Comparison of ENCODE assay signal across 33 mouse cellular contexts in the genomic region with DNA sequence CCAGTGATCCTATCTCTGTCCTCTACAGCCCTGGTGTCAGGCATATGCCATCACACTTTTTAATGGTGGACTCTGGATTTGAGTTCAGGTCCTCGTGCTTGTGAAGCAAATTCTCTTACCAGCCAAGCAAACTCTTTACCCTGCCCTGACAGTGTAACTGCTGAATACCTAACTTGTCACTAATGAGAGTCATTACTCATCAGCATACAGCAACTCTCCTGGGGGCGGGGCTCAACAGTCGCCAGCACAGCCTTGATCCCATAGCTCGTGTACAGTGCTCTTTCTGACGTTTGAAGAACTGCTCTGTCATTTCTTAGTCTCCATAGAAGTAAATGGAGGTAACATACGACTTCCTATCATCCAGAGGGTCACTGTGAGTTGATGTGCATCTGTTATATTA. TPM values are rescaled to one million over a fixed set of nuclear protein-coding genes. Genes with fewer than 3 reads are reported as not detected.
DNase-seq lines count a peak whose midpoint lies in the region; ATAC-seq and TF ChIP-seq lines count a peak whose summit lies in the region.
"Had no signal": no experiment of that assay in that cellular context is flagged by ENCODE, and none has a peak within 500 bp of the region (broad histone marks: within the 10 kb centered on the region; RNA-seq: fewer than 3 reads in every experiment).

No protein-coding gene starts in this region.

- H3K27ac ChIP-seq in liver, embryonic 12.5 days, result no peak overlapping the region
- no peak overlapping the region for H3K27ac ChIP-seq in liver, embryonic 11.5 days (ENCODE audit: low read depth, low read length)
- no peak overlapping the region for H3K27ac ChIP-seq in intestine, embryonic 16.5 days (ENCODE audit: low read length)
- no peak overlapping the region for H3K27ac ChIP-seq in stomach, postnatal 0 days (replicated peaks)
- H3K27ac ChIP-seq: embryonic facial prominence, embryonic 12.5 days; embryonic facial prominence, embryonic 15.5 days; forebrain, embryonic 12.5 days; forebrain, embryonic 15.5 days; hindbrain, embryonic 14.5 days had no signal

- intact Hi-C loops in gastrocnemius, postnatal 36 days (cut with DNase I), result no loop called here

- peak; percentile 22 for DNase-seq in adrenal gland, adult 2 months
- DNase-seq in adrenal gland, postnatal 14 days, result no peak
- no peak for DNase-seq in liver, embryonic 11.5 days (ENCODE audit: low spot score)
- no peak for DNase-seq in stomach, postnatal 0 days (ENCODE audit: low spot score)
- DNase-seq in cerebellum, adult 18-20 months, result no peak
- no peak for DNase-seq in gastrocnemius, postnatal 36 days
- DNase-seq: adrenal gland, postnatal 10 days; B cell, adult 2 months; cerebellum, adult 2 months; cerebellum, adult 9-11 months; cerebellum, postnatal 25 days; gastrocnemius, postnatal 10 days; heart, adult 11 months; kidney, adult 2 months had no signal

- ATAC-seq in liver, embryonic 12.5 days, result 0 out of 2 replicates have a peak, but pooled peaks have one; percentile 27
- no peak for ATAC-seq in liver, embryonic 11.5 days (replicated peaks; ENCODE audit: low FRiP score)
- ATAC-seq in intestine, embryonic 16.5 days, result peak; percentile 34; the same call in 1 of the 2 replicates
- peak; percentile 49; the same call in 1 of the 2 replicates for ATAC-seq in stomach, postnatal 0 days (ENCODE audit: low FRiP score, low TSS enrichment)
- ATAC-seq: activated CD4-positive, CD25-positive, alpha-beta regulatory T cell, adult 4 months; forebrain, embryonic 15.5 days had no signal

- no peak overlapping the region for H3K4me2 ChIP-seq in liver, embryonic 12.5 days
- no peak overlapping the region for H3K4me2 ChIP-seq in liver, embryonic 11.5 days
- no peak overlapping the region for H3K4me2 ChIP-seq in intestine, embryonic 16.5 days (ENCODE audit: low read depth, low read length)
- no peak overlapping the region for H3K4me2 ChIP-seq in stomach, postnatal 0 days (replicated peaks; ENCODE audit: low read depth)
- H3K4me2 ChIP-seq: embryonic facial prominence, embryonic 12.5 days; embryonic facial prominence, embryonic 15.5 days; forebrain, embryonic 12.5 days; forebrain, embryonic 15.5 days; heart, embryonic 11.5 days; hindbrain, embryonic 14.5 days had no signal

- no peak overlapping the region for H3K9ac ChIP-seq in liver, embryonic 12.5 days
- H3K9ac ChIP-seq in liver, embryonic 11.5 days (ENCODE audit: low read depth, low read length), result no peak overlapping the region
- no peak overlapping the region for H3K9ac ChIP-seq in intestine, embryonic 16.5 days (ENCODE audit: low read depth, low read length)
- no peak overlapping the region for H3K9ac ChIP-seq in stomach, postnatal 0 days (ENCODE audit: low read length)
- H3K9ac ChIP-seq: embryonic facial prominence, embryonic 12.5 days; embryonic facial prominence, embryonic 15.5 days; forebrain, embryonic 12.5 days; forebrain, embryonic 15.5 days; hindbrain, embryonic 14.5 days had no signal

- no peaks in the 10 kb centered on the region for H3K36me3 ChIP-seq in liver, embryonic 12.5 days
- H3K36me3 ChIP-seq in liver, embryonic 11.5 days (ENCODE audit: control insufficient read depth, insufficient read depth, low read length), result no peaks in the 10 kb centered on the region
- H3K36me3 ChIP-seq in intestine, embryonic 16.5 days (ENCODE audit: control insufficient read depth, insufficient read depth, low read length), result no peaks in the 10 kb centered on the region
- H3K36me3 ChIP-seq in stomach, postnatal 0 days (ENCODE audit: control insufficient read depth, insufficient read depth, low read length), result no peaks in the 10 kb centered on the region
- H3K36me3 ChIP-seq: embryonic facial prominence, embryonic 12.5 days; embryonic facial prominence, embryonic 15.5 days; forebrain, embryonic 12.5 days; forebrain, embryonic 15.5 days had no signal

- WGBS in liver, embryonic 12.5 days (ENCODE audit: insufficient replicate concordance), result 45% methylated on average over 6 of the region's 6 CpGs
- 51% methylated on average over 6 of the region's 6 CpGs for WGBS in liver, embryonic 11.5 days
- 56% methylated on average over 6 of the region's 6 CpGs for WGBS in intestine, embryonic 16.5 days
- 53% methylated on average over 6 of the region's 6 CpGs for WGBS in stomach, postnatal 0 days

- no peaks in the 10 kb centered on the region for H3K4me1 ChIP-seq in liver, embryonic 12.5 days
- no peaks in the 10 kb centered on the region for H3K4me1 ChIP-seq in liver, embryonic 11.5 days (replicated peaks; ENCODE audit: control insufficient read depth, insufficient read depth, low read length)
- H3K4me1 ChIP-seq in intestine, embryonic 16.5 days (ENCODE audit: control insufficient read depth, insufficient read depth, low read length), result no peaks in the 10 kb centered on the region
- H3K4me1 ChIP-seq in stomach, postnatal 0 days (replicated peaks; ENCODE audit: control insufficient read depth, insufficient read depth), result no peaks in the 10 kb centered on the region
- H3K4me1 ChIP-seq: embryonic facial prominence, embryonic 12.5 days; embryonic facial prominence, embryonic 15.5 days; forebrain, embryonic 12.5 days; forebrain, embryonic 15.5 days had no signal

- H3K4me3 ChIP-seq in liver, embryonic 12.5 days, result no peak overlapping the region
- no peak overlapping the region for H3K4me3 ChIP-seq in liver, embryonic 11.5 days (ENCODE audit: low read depth, low read length)
- no peak overlapping the region for H3K4me3 ChIP-seq in intestine, embryonic 16.5 days (ENCODE audit: low read length)
- H3K4me3 ChIP-seq in stomach, postnatal 0 days (ENCODE audit: low read depth, low read length), result no peak overlapping the region
- H3K4me3 ChIP-seq: embryonic facial prominence, embryonic 12.5 days; embryonic facial prominence, embryonic 15.5 days; forebrain, embryonic 12.5 days; forebrain, embryonic 15.5 days had no signal

- TF ChIP-seq CTCF in stomach, postnatal 0 days (IDR thresholded peaks at IDR 0.05; ENCODE audit: low read depth), result no peak

- no peaks in the 10 kb centered on the region for H3K9me3 ChIP-seq in liver, embryonic 12.5 days (replicated peaks)
- H3K9me3 ChIP-seq in liver, embryonic 11.5 days (ENCODE audit: control insufficient read depth, low read length), result no peaks in the 10 kb centered on the region
- H3K9me3 ChIP-seq in intestine, embryonic 16.5 days (ENCODE audit: control insufficient read depth, low read length), result no peaks in the 10 kb centered on the region
- H3K9me3 ChIP-seq in stomach, postnatal 0 days (ENCODE audit: control insufficient read depth, low read length), result no peaks in the 10 kb centered on the region
- H3K9me3 ChIP-seq: embryonic facial prominence, embryonic 12.5 days; embryonic facial prominence, embryonic 15.5 days; forebrain, embryonic 12.5 days; forebrain, embryonic 15.5 days had no signal

- no peak for TF ChIP-seq EP300 in stomach, postnatal 0 days (optimal IDR thresholded peaks at IDR 0.05)

- no peaks in the 10 kb centered on the region for H3K27me3 ChIP-seq in liver, embryonic 12.5 days (replicated peaks)
- no peaks in the 10 kb centered on the region for H3K27me3 ChIP-seq in liver, embryonic 11.5 days (replicated peaks; ENCODE audit: control insufficient read depth, insufficient read depth, low read length)
- no peaks in the 10 kb centered on the region for H3K27me3 ChIP-seq in intestine, embryonic 16.5 days (replicated peaks; ENCODE audit: control insufficient read depth, insufficient read depth, low read length)
- H3K27me3 ChIP-seq in stomach, postnatal 0 days (ENCODE audit: control insufficient read depth, insufficient read depth, low read length), result no peaks in the 10 kb centered on the region
- H3K27me3 ChIP-seq: embryonic facial prominence, embryonic 12.5 days; embryonic facial prominence, embryonic 15.5 days; forebrain, embryonic 12.5 days; forebrain, embryonic 15.5 days had no signal

RNA-seq across cellular contexts. Expression of a gene that starts 3.4 kb away (rescaled TPM):
- not detected for total RNA-seq in adrenal gland, adult 2 months (2021)
- polyA plus RNA-seq in adrenal gland, adult 2 months (2012; rRNA removed), result not detected in 2 replicates
- 0.68 and 7.3 TPM in 2 replicates for total RNA-seq in adrenal gland, postnatal 14 days (2021)
- 5.9 and 6.2 TPM in 2 replicates for polyA plus RNA-seq in liver, embryonic 12.5 days (2016; fragmentation: Nextera tagmentation; extraction: Ambion mirVana)
- 4.3 and 5.4 TPM in 2 replicates for polyA plus RNA-seq in liver, embryonic 11.5 days (2014; fragmentation: Nextera tagmentation; extraction: Ambion mirVana)
- 1,335 and 2,162 TPM in 2 replicates for polyA plus RNA-seq in intestine, embryonic 16.5 days (2015; fragmentation: Nextera tagmentation; extraction: Ambion mirVana)
- 18.2 and 21.5 TPM in 2 replicates for polyA plus RNA-seq in stomach, postnatal 0 days (2015; fragmentation: Nextera tagmentation; extraction: Ambion mirVana)
- not detected for total RNA-seq in gastrocnemius, postnatal 36 days (2021)
- total RNA-seq: common myeloid progenitor, adult 5-6 weeks; gastrocnemius, adult 18-20 months; gastrocnemius, postnatal 10 days; gastrocnemius, postnatal 4 days; heart, adult 8-10 months; heart, postnatal 25 days; hematopoietic stem cell, adult 5-6 weeks; MEL had no signal
- polyA plus RNA-seq: activated CD4-positive, CD25-positive, alpha-beta regulatory T cell, adult 4 months; cerebellum, adult 2 months; embryonic facial prominence, embryonic 12.5 days; forebrain, embryonic 12.5 days; forebrain, embryonic 15.5 days; heart, embryonic 14.5 days; heart, postnatal 0 days; hindbrain, embryonic 14.5 days; kidney, adult 2 months had no signal

RNA-seq across cellular contexts. Expression of a gene that starts 20.9 kb away (rescaled TPM):
- not detected for total RNA-seq in adrenal gland, adult 2 months (2021)
- polyA plus RNA-seq in adrenal gland, adult 2 months (2012; rRNA removed), result not detected in 2 replicates
- not detected in 2 replicates for total RNA-seq in adrenal gland, postnatal 14 days (2021)
- polyA plus RNA-seq in liver, embryonic 12.5 days (2016; fragmentation: Nextera tagmentation; extraction: Ambion mirVana), result not detected in 2 replicates
- polyA plus RNA-seq in liver, embryonic 11.5 days (2014; fragmentation: Nextera tagmentation; extraction: Ambion mirVana), result not detected in 2 replicates
- not detected in 2 replicates for polyA plus RNA-seq in intestine, embryonic 16.5 days (2015; fragmentation: Nextera tagmentation; extraction: Ambion mirVana)
- polyA plus RNA-seq in stomach, postnatal 0 days (2015; fragmentation: Nextera tagmentation; extraction: Ambion mirVana), result not detected in 2 replicates
- not detected for total RNA-seq in gastrocnemius, postnatal 36 days (2021)
- total RNA-seq: adrenal gland, postnatal 10 days; common myeloid progenitor, adult 5-6 weeks; gastrocnemius, adult 18-20 months; gastrocnemius, postnatal 10 days; gastrocnemius, postnatal 4 days; heart, adult 8-10 months; heart, postnatal 25 days; hematopoietic stem cell, adult 5-6 weeks; MEL had no signal
- polyA plus RNA-seq: activated CD4-positive, CD25-positive, alpha-beta regulatory T cell, adult 4 months; cerebellum, adult 2 months; embryonic facial prominence, embryonic 12.5 days; embryonic facial prominence, embryonic 15.5 days; forebrain, embryonic 12.5 days; forebrain, embryonic 15.5 days; heart, embryonic 11.5 days; heart, embryonic 14.5 days; heart, postnatal 0 days; hindbrain, embryonic 14.5 days; intestine, embryonic 14.5 days; kidney, adult 2 months had no signal

RNA-seq across cellular contexts. Expression of a gene that starts 25.7 kb away (rescaled TPM):
- 10 to 100 TPM; 46.0 to 59.0 TPM for total RNA-seq in adrenal gland, adult 2 months (2021)
- 17.1 and 18.3 TPM in 2 replicates for polyA plus RNA-seq in adrenal gland, adult 2 months (2012; rRNA removed)
- total RNA-seq in adrenal gland, postnatal 14 days (2021), result 52.0 and 54.5 TPM in 2 replicates
- 129 and 134 TPM in 2 replicates for polyA plus RNA-seq in liver, embryonic 12.5 days (2016; fragmentation: Nextera tagmentation; extraction: Ambion mirVana)
- polyA plus RNA-seq in liver, embryonic 11.5 days (2014; fragmentation: Nextera tagmentation; extraction: Ambion mirVana), result 123 and 134 TPM in 2 replicates
- polyA plus RNA-seq in intestine, embryonic 16.5 days (2015; fragmentation: Nextera tagmentation; extraction: Ambion mirVana), result 128 and 131 TPM in 2 replicates
- polyA plus RNA-seq in stomach, postnatal 0 days (2015; fragmentation: Nextera tagmentation; extraction: Ambion mirVana), result 385 and 409 TPM in 2 replicates
- total RNA-seq in gastrocnemius, postnatal 36 days (2021), result 10 to 100 TPM; 21.1 to 24.7 TPM

Comparison
In these comparisons a context has a peak if more than half of its experiments do, and no peak if none do; other contexts are left out.
1. RNA of a gene that starts 3.4 kb away (polyA plus RNA-seq): 1,335 to 2,162 TPM in intestine, embryonic 16.5 days; 18.2 to 21.5 TPM in stomach, postnatal 0 days, 5.9 to 6.2 TPM in liver, embryonic 12.5 days, 4.3 to 5.4 TPM in liver, embryonic 11.5 days and not detected in adrenal gland, adult 2 months; every median in the first group is over 10 times any median in the second.